Mouse (Mus musculus) layer of hippocampus, adult 9-11 months (tissue): ENCODE measurements around the gene Cdc42bpb.
A peak's percentile ranks its signal among the peaks of the same experiment; 100 is the strongest.

Experiments used
- DNase-seq: peaks from one replicate; pipeline ENCODE4 v3.0.0; 2022

Gene Cdc42bpb

GRCm38 (mm10) chr12:111377376-111377973, at the start of gene Cdc42bpb:
Cdc42bpb (minus strand) TSS chr12:111377718.
- peak; percentile 94 for DNase-seq

GRCm38 (mm10) chr12:111425789-111426460, 48.4 kb upstream of the Cdc42bpb start:
- DNase-seq: peak; percentile 81

- peak; percentile 58 for DNase-seq
These were observed 47.7 kb upstream of the Cdc42bpb start for GRCm38 (mm10) chr12:111425258-111425657.

- no peak for DNase-seq
These were observed 47.0 kb upstream of the Cdc42bpb start for GRCm38 (mm10) chr12:111424547-111424946.

- no peak for DNase-seq
These were observed 46.1 kb upstream of the Cdc42bpb start for GRCm38 (mm10) chr12:111423570-111424129.

- no peak for DNase-seq
These were observed 45.3 kb upstream of the Cdc42bpb start for GRCm38 (mm10) chr12:111422852-111423251.

GRCm38 (mm10) chr12:111420946-111421709, 43.6 kb upstream of the Cdc42bpb start:
- DNase-seq: no peak

GRCm38 (mm10) chr12:111419918-111420317, 42.4 kb upstream of the Cdc42bpb start:
- DNase-seq: no peak

- DNase-seq: no peak
These were observed 39.6 kb upstream of the Cdc42bpb start, which contains the start of gene Exoc3l4 for GRCm38 (mm10) chr12:111416921-111417779. Exoc3l4 (plus strand) TSS chr12:111417017.

- DNase-seq: peak; percentile 82
These were observed 35.8 kb upstream of the Cdc42bpb start for GRCm38 (mm10) chr12:111413300-111413699.

- no peak for DNase-seq
These were observed 35.2 kb upstream of the Cdc42bpb start for GRCm38 (mm10) chr12:111412581-111413284.

GRCm38 (mm10) chr12:111411631-111412355, 34.3 kb upstream of the Cdc42bpb start:
- no peak for DNase-seq

GRCm38 (mm10) chr12:111409583-111409982, 32.1 kb upstream of the Cdc42bpb start:
- DNase-seq: no peak

GRCm38 (mm10) chr12:111406622-111407021, 29.1 kb upstream of the Cdc42bpb start, which contains the start of gene Lbhd2:
Lbhd2 (plus strand) TSS chr12:111406809.
- DNase-seq: no peak

GRCm38 (mm10) chr12:111404880-111405279, 27.4 kb upstream of the Cdc42bpb start:
- DNase-seq: no peak

GRCm38 (mm10) chr12:111401454-111402184, 24.1 kb upstream of the Cdc42bpb start:
- peak; percentile 60 for DNase-seq

- DNase-seq: no peak
These were observed 19.5 kb upstream of the Cdc42bpb start for GRCm38 (mm10) chr12:111396997-111397396.

- no peak for DNase-seq
These were observed 16.5 kb upstream of the Cdc42bpb start for GRCm38 (mm10) chr12:111394008-111394407.

- DNase-seq: no peak
These were observed 9.6 kb upstream of the Cdc42bpb start for GRCm38 (mm10) chr12:111387146-111387545.

- no peak for DNase-seq
These were observed 9.2 kb upstream of the Cdc42bpb start for GRCm38 (mm10) chr12:111386642-111387120.
